Mouse (Mus musculus) splenic B cell, adult 2 months (primary cell): Measurements from ENCODE around the gene Mrpl58.
"Not testable (repeated sequence)": the region's sequence is repeated elsewhere in the genome, so short reads cannot be mapped to it uniquely, and the experiment has no call there.

Experiments used
- DNase-seq: peaks from one replicate; pipeline ENCODE4 v3.0.0-alpha.2; 2011; ENCODE audit warnings: low read depth, low spot score
- H3K27me3 ChIP-seq: 2 replicates; pipeline ENCODE4 v1.6.1; 2012; ENCODE audit warnings: mild to moderate bottlenecking, low read length, moderate library complexity, mixed read lengths; ENCODE audit not compliant: control insufficient read depth, poor library complexity, insufficient read depth, severe bottlenecking
- H3K36me3 ChIP-seq: 2 replicates; pipeline ENCODE4 v1.6.1; 2012; ENCODE audit warnings: mild to moderate bottlenecking, low read length, moderate library complexity, mixed read lengths; ENCODE audit not compliant: control insufficient read depth, poor library complexity, insufficient read depth, severe bottlenecking

Gene Mrpl58

DNA sequence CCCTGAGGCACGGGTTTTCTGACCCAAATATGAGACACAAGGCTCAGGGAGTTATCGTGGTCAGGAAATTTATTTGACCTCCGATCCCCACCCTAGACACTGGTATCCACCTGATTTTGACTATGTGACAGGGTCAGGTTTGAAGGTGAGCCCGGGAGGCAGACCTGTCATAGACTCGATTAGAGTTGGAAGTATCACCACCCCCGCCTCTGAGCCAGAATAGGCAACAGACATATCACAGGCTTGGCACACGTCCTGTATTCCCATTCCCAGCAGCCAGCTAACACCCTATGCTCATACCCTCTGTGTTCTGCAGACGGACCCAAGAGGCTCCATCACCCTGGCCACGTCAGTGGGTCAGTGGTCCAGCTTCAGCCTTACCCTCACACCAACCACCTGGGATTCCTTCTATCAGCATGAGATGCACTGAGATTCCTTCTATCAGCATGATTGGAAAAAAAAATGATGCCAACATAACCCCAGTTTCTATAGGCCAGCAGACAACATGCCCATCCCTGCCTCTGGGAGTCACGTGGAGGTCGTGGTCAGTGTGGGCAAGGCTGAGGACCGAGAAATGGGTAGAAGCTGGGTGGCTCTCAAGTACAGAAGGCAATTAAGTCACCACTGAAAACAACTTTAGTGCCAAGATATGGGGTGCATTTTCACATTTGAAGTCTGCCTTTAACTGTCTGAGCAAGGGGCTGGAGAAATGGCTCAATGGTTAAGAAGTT is 28.7 kb upstream of the Mrpl58 start:
- Histone ChIP-seq H3K27me3 (no peaks in the 10 kb centered on the region), H3K36me3 (no peaks in the 10 kb centered on the region)
- no peak for DNase-seq

DNA sequence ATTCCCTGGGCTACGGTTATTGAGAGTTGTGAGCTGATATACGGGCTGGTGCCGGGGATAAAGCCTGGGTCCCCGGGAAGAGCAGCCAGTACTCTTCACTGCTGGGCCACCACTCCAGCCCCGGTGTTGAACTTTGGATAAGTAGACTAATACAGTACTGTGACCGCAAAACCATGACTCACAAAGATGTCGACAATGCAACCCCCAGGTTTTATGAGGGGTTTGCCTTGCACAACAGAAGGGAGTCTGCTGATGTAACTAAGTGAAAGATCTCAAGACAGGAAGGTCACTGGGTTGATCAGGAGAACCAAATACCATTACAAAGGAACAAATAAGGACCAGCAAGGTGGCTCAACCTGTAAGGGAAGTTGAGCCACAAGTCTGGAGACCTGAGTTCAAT is 26.8 kb upstream of the Mrpl58 start:
- no peaks in the 10 kb centered on the region for H3K36me3 ChIP-seq
- no peak for DNase-seq
- H3K27me3 ChIP-seq = no peaks in the 10 kb centered on the region

DNA sequence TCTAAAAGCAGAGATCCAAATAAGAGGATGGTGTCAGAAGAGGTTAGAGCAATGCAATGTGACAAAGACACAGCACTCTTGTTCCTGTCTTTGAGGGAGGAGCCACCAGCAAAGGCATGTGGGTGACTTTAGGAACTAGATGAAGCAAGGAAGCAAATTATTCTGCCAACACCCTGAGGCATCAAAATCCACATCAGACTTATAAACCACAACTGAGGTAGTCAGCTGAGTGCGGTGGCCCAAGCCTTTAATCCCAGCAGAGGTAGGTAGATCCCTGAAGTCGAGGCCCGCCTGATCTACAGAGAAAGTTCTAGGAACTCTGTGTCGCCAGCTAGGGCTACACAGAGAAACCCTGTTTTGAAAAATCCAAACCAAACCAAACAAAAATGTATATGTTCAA is 26.3 kb upstream of the Mrpl58 start:
- no peak for DNase-seq
- Histone ChIP-seq H3K27me3 (no peaks in the 10 kb centered on the region), H3K36me3 (no peaks in the 10 kb centered on the region)

DNA sequence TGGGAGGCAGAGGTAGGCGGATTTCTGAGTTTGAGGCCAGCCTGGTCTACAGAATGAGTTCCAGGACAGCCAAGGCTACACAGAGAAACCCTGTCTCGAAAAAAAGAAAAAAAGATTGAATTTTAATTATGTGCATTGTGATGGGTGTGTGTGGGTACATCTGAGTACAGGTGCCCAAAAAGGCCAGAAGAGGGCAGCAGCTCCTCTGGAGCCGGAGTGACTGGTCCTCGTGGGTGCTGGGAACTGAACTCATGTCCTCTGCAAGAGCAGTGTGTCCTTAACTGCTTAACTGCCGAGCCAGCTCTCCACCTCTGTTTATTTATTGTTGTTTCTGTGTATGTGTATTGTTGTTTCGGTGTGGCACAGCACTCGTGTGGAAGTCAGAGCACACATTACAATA is 25.7 kb upstream of the Mrpl58 start:
- Histone ChIP-seq H3K27me3 (no peaks in the 10 kb centered on the region), H3K36me3 (no peaks in the 10 kb centered on the region)
- no peak for DNase-seq

DNA sequence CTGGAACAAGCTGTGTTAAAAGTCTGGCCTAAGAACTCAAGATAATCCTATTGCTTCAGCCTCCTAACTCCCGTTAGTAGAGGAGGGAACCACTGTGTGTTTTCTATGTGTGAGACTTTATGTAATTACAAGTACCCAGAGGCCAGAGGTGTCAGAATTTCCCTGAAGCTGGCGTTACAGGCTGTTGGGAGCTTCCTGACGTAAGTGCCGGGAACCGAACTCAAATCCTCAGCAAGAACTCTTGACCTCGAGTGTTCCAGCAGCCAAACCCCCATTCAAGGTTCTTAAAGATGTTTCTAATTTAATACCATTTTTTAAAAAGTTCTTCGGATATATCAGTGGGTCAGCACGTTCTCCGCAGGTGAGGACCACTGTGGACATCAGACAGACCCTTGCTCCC is 22.3 kb upstream of the Mrpl58 start:
- Histone ChIP-seq H3K36me3 (no peaks in the 10 kb centered on the region), H3K27me3 (no peaks in the 10 kb centered on the region)
- no peak for DNase-seq

DNA sequence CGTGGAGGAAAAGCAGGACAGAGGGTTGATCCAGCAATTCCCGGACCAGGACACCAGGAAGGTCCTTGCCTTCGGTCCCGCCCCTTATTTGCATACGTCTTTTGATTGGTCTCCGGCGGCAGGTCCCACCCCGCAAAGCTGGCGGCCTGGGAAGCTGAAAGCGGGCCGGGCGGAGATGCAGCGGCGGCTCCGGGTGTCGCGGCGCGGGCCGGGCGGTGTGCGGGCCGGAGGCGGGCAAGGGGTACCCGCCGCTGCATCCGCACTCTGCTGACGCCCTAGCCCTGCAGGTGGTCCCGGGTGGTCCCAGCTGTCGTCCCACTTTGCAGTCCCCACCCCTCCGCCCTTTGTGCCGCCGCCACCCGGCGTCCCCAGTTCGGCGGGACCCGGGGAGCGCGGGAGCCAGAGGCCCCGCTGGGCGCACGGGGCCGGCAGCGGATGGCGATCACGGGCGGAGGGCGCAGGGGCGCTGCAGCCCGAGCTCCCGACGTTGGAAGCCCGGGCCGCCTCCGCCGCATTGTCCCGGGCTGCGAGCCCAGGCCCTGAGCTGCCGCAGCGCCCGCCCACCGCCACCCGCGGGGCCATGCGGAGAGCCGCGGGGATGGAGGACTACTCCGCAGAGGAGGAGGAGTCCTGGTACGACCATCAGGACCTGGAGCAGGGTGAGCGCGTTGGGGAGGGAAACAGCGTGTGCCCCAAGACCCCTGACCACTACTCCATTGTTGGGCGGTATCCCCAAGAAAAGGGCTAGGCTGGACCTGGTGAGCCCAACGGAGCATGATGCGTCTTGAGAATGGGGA is 21.6 kb upstream of the Mrpl58 start, which contains the start of gene Cdr2l:
TSS of gene Cdr2l (plus strand) at position 174 of the 797 bp plus-strand sequence.
- H3K36me3 ChIP-seq = no peaks in the 10 kb centered on the region
- no peak for DNase-seq
- H3K27me3 ChIP-seq = no peaks in the 10 kb centered on the region

DNA sequence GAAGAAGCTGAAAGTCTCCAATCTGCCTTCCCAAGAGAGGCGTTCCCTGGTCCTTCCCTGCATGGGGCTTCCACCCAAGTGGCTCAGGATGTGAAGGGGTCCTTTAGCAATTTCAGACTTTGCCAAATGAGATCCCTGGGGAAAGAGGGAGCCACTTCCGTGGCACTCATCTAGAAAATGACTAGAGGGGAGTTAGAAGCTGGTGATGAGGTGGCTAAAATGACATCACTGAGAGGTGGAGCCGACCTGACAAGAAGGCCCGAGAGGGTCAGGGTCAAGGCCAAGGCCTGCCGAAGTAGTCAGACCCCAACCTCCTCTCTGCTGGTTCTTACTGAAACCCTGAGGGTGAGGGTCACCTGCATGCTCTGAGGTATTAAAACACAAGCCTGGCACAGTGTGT is 20.7 kb upstream of the Mrpl58 start:
- Histone ChIP-seq H3K27me3 (no peaks in the 10 kb centered on the region), H3K36me3 (no peaks in the 10 kb centered on the region)
- no peak for DNase-seq

DNA sequence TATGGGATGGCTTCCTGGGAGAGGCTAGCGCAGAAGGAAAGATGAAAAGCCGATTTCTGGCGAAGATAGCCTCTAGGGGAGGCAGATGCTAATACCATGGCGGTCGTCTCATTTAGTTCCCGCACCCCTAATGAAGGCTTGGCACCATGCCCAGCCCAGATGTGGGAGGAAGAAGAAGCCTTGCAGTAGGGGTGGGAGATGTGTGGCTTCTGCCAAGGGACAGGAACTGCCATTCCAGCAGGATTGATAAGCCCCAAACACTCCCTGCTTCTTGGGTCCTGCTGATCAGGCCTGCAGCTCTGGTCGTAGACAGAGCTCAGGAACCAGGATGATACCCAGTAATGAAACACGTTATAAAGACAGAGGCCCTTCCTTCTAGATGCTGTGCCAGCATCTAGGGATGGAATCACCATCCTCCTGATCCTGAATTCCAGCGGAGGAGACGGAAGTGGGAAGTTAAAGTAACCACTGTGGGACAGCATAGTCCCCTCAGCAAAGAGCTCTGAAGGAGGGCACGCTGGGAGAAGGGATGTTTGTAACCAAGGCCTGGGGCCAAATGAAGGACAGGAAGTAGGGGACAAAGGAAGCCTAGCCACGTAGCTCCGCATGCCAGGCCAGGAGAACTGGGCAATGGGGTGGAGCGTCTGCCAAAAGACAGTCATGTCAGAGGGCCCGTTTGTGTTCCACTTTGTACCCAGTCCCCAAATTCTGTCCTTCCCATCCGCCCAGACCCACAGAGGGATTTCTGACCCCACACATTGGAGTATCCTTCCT is 19.7 kb upstream of the Mrpl58 start:
- no peaks in the 10 kb centered on the region for H3K27me3 ChIP-seq
- no peaks in the 10 kb centered on the region for H3K36me3 ChIP-seq
- DNase-seq = no peak

DNA sequence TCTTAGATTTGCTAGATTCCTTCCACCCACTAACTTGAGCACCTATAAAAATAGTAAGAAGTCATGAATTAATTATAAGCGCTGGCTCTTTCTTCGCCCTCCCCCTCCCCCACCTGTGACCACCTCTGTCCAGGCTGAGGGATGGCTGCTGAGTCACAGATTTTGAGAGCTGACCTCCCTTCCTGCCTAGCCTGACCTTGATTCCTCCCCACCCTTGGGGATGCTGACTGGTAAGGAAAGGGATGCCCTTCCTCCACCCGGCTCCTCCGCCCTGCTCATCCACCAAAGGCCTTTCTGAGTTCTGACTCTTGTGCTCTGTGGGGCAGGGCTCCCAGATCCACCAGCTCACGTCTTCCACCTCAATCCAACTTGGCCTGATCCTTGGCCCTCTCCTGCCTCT is 19.0 kb upstream of the Mrpl58 start:
- H3K27me3 ChIP-seq = no peaks in the 10 kb centered on the region
- DNase-seq = no peak
- H3K36me3 ChIP-seq = no peaks in the 10 kb centered on the region

DNA sequence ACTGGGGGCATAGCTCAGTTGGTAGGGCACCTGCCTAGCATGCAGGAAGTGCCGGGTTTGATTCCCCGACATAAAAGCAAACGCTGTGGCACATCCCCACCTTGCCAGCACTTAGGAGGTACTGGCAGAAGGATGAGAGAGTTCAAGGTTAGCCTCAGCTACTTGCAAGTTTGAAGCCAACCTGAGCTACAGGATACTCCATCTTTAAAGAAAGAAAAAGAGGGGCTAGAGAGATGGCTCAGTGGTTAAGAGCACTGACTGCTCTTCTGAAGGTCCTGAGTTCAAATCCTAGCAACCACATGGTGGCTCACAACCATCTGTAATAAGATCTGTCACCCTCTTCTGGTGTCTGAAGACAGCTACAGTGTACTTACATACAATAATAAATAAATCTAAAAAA is 16.7 kb upstream of the Mrpl58 start:
- not testable (repeated sequence) for H3K36me3 ChIP-seq, H3K27me3 ChIP-seq, DNase-seq

DNA sequence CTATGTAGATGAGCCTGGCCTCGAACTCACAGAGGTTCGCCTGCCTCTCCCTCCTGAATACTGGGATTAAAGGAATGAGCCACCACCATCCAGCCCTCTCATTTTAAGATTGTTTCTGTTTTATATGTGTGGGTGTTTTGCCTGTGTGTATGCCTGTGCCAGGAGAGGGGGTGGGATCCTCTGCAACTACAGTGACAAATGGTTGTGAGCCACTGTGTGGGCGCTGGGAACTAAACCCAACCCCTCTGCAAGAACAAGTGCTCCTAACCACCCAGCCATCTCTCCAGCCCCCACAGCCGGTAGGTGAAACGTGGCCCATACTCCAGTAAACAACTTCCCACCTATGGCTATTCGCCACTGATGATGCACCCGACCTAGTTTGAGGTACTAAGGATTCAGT is 12.2 kb upstream of the Mrpl58 start:
- Histone ChIP-seq H3K36me3 (no peaks in the 10 kb centered on the region), H3K27me3 (no peaks in the 10 kb centered on the region)
- no peak for DNase-seq

DNA sequence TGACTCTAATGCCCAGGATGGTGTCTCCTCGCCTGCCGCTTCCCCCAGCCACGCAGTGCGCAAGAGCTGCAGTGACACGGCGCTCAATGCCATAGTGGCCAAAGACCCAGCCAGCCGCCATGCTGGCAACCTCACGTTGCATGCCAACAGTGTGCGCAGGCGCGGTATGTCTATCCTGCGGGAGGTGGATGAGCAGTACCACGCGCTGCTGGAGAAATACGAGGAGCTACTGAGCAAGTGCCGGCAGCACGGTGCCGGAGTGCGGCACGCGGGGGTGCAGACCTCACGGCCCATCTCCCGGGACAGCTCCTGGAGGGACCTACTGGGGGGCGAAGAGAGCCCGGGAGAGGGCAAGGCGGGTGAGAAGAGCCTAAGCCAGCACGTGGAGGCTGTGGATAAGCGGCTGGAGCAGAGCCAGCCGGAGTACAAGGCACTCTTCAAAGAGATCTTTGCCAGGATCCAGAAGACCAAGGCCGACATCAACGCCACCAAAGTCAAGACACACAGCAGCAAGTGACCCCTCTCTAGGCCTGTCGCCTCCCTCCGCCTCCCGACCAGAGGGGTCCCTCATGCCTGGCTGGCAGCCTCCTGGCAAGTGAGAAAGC is 9.7 kb upstream of the Mrpl58 start:
- Histone ChIP-seq H3K27me3 (no peaks in the 10 kb centered on the region), H3K36me3 (no peaks in the 10 kb centered on the region)
- DNase-seq = no peak

DNA sequence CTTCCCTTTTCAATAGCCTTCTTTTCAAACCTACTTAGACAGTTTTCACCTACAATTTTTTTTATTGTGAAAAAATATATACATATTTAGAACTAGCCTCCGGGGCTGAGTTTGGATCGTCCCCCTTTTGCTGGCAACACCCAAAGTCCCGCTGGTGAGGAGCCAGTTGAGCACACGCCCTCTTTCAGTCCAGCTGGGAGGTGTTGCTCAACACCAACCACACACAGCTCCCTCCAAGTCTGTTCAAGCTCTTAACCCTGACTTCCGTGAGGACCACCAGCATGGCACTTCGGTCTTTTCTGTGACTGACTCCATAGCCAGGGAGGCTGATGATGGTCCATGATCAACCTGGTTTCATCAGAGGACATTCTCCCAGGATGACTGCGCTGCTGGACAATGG is 5.5 kb upstream of the Mrpl58 start:
- Histone ChIP-seq H3K36me3 (no peaks in the 10 kb centered on the region), H3K27me3 (no peaks in the 10 kb centered on the region)
- DNase-seq = no peak

DNA sequence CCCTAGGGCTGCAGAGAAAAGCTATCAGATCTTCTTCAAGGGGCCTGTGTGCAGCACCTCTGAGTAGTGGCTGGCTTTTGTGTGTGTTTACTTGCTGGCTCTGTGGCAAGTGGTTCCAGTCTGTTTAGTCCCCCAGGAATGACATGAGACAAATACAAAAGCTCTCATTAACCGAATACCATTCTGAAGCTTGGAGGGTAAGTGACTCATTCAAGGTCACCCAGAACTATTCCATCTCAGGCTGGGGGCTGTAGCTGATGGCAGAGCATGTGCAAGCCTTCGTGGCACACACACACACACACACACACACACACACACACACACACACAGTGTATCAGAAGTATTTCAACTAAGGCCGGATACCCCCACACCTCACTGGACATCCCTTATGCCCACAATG is 3.4 kb upstream of the Mrpl58 start:
- Histone ChIP-seq H3K27me3 (no peaks in the 10 kb centered on the region), H3K36me3 (no peaks in the 10 kb centered on the region)
- DNase-seq = no peak
